Mouse (Mus musculus) kidney, postnatal 4 days (tissue): ENCODE results near the gene Mipep.

Experiments
- DNase-seq, 2 experiments: peaks; one replicate each; pipeline ENCODE4 v3.0.0; 2021; ENCODE audit warnings: mixed read lengths in 2 of 2

Gene Mipep

GRCm38 (mm10) chr14:60784427-60785315 is at the start of gene Mipep:
Gene Mipep, plus strand, starts transcription at chr14:60784573.
- peak; percentile 88 to 91 for DNase-seq

GRCm38 (mm10) chr14:60735206-60735605 is 49.2 kb upstream of the Mipep start:
- no peak for DNase-seq

- DNase-seq: no peak
These were observed 48.4 kb upstream of the Mipep start for GRCm38 (mm10) chr14:60735848-60736547.

GRCm38 (mm10) chr14:60736591-60737192 is 47.7 kb upstream of the Mipep start:
- peak; percentile 43 to 67 for DNase-seq

- no peak for DNase-seq
These were observed 47.2 kb upstream of the Mipep start for GRCm38 (mm10) chr14:60737202-60737611.

GRCm38 (mm10) chr14:60738434-60738938 is 45.9 kb upstream of the Mipep start:
- DNase-seq: no peak

- no peak for DNase-seq
These were observed 45.2 kb upstream of the Mipep start for GRCm38 (mm10) chr14:60739155-60739554.

GRCm38 (mm10) chr14:60739616-60740015 is 44.8 kb upstream of the Mipep start:
- no peak for DNase-seq

- DNase-seq: no peak
These were observed 43.9 kb upstream of the Mipep start for GRCm38 (mm10) chr14:60740507-60740906.

GRCm38 (mm10) chr14:60741033-60741432 is 43.3 kb upstream of the Mipep start:
- no peak for DNase-seq

- DNase-seq: peak; percentile 54 to 61
These were observed 42.8 kb upstream of the Mipep start for GRCm38 (mm10) chr14:60741490-60741981.

- no peak for DNase-seq
These were observed 40.7 kb upstream of the Mipep start for GRCm38 (mm10) chr14:60743681-60744080.

- no peak for DNase-seq
These were observed 39.2 kb upstream of the Mipep start for GRCm38 (mm10) chr14:60745201-60745600.

GRCm38 (mm10) chr14:60746141-60746540 is 38.2 kb upstream of the Mipep start:
- DNase-seq: no peak

GRCm38 (mm10) chr14:60747154-60747870 is 37.1 kb upstream of the Mipep start:
- no peak for DNase-seq

GRCm38 (mm10) chr14:60749880-60750279 is 34.5 kb upstream of the Mipep start:
- no peak for DNase-seq

- DNase-seq: no peak
These were observed 32.8 kb upstream of the Mipep start for GRCm38 (mm10) chr14:60751581-60751980.

- DNase-seq: no peak
These were observed 31.2 kb upstream of the Mipep start for GRCm38 (mm10) chr14:60752892-60753800.

GRCm38 (mm10) chr14:60753801-60754126 is 30.6 kb upstream of the Mipep start:
- DNase-seq: no peak

GRCm38 (mm10) chr14:60754656-60755055 is 29.7 kb upstream of the Mipep start:
- no peak for DNase-seq

- peak; percentile 41 to 51 for DNase-seq
These were observed 28.1 kb upstream of the Mipep start for GRCm38 (mm10) chr14:60756271-60756670.
